ENCODE assay signal across 14 mouse cellular contexts in the genomic region with DNA sequence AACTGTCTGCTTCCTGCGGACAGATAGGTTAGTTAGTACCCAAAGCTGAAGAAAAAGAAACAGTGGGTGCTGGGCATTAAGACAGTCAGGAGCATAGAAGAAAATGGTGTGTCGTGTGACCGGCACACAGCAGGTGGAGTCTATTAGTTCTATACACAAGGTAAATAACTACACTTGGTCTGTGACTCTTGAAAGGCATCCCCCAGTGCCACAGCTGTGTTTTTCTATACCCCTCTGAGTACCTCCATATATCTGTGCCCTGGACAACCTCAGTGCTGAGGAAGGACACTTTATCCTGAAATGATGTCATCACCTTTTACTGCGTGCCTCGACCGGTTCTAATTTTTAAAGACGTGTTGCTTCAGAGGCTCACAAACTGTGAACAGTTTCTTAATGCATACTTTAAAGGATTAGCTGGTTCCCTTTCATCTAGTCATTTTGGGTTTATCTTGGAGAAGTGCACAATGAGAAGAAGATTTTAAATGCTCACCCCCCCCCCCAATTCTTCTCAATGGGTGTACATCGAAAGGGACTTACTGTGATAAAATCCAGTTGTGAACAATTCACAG.
DNase-seq lines count a peak whose midpoint lies in the region; ATAC-seq and TF ChIP-seq lines count a peak whose summit lies in the region.
"Had no signal": no experiment of that assay in that cellular context is flagged by ENCODE, and none has a peak within 500 bp of the region (broad histone marks: within the 10 kb centered on the region; RNA-seq: fewer than 3 reads in every experiment).

No protein-coding gene starts in this region.

- ATAC-seq in kidney, postnatal 0 days (replicated peaks; ENCODE audit: low FRiP score, low read depth) = no peak
- ATAC-seq in neural tube, embryonic 13.5 days (ENCODE audit: low read depth) = peak; percentile 83
- ATAC-seq: forebrain, embryonic 13.5 days; intestine, embryonic 15.5 days; lung, postnatal 0 days had no signal

- H3K9me3 ChIP-seq in kidney, postnatal 0 days (replicated peaks; ENCODE audit: low read length) = no peaks in the 10 kb centered on the region
- no peaks in the 10 kb centered on the region for H3K9me3 ChIP-seq in midbrain, embryonic 10.5 days (replicated peaks)
- H3K9me3 ChIP-seq in neural tube, embryonic 13.5 days = no peaks in the 10 kb centered on the region
- H3K9me3 ChIP-seq: forebrain, embryonic 13.5 days; intestine, embryonic 15.5 days had no signal

- no peaks in the 10 kb centered on the region for H3K36me3 ChIP-seq in kidney, postnatal 0 days (ENCODE audit: insufficient read depth, low read length)
- no peaks in the 10 kb centered on the region for H3K36me3 ChIP-seq in midbrain, embryonic 10.5 days
- H3K36me3 ChIP-seq in neural tube, embryonic 13.5 days = no peaks in the 10 kb centered on the region
- H3K36me3 ChIP-seq: intestine, embryonic 15.5 days had no signal

- H3K27me3 ChIP-seq in kidney, postnatal 0 days (ENCODE audit: insufficient read depth, low read length) = no peaks in the 10 kb centered on the region
- H3K27me3 ChIP-seq in midbrain, embryonic 10.5 days (ENCODE audit: low read depth, poor library complexity, severe bottlenecking) = peaks cover 33% of the 10 kb centered on the region
- H3K27me3 ChIP-seq in neural tube, embryonic 13.5 days = no peaks in the 10 kb centered on the region
- H3K27me3 ChIP-seq: intestine, embryonic 15.5 days had no signal

- H3K4me3 ChIP-seq in kidney, postnatal 0 days (replicated peaks; ENCODE audit: low read depth, low read length) = no peak overlapping the region
- peak overlapping the region; percentile 27 for H3K4me3 ChIP-seq in midbrain, embryonic 10.5 days
- no peak overlapping the region for H3K4me3 ChIP-seq in neural tube, embryonic 13.5 days
- H3K4me3 ChIP-seq: forebrain, embryonic 13.5 days; intestine, embryonic 15.5 days had no signal

- H3K27ac ChIP-seq in kidney, postnatal 0 days = no peak overlapping the region
- H3K27ac ChIP-seq in midbrain, embryonic 10.5 days (replicated peaks) = no peak overlapping the region
- no peak overlapping the region for H3K27ac ChIP-seq in neural tube, embryonic 13.5 days (replicated peaks)
- H3K27ac ChIP-seq: forebrain, embryonic 13.5 days; intestine, embryonic 15.5 days had no signal

- no peak for DNase-seq in kidney, postnatal 0 days (ENCODE audit: low spot score)
- no peak for DNase-seq in kidney, adult 8-10 months
- peak; percentile 61 for DNase-seq in fat pad, adult 2 months (ENCODE audit: extremely low read depth, low read depth, low spot score)
- peak; percentile 46 for DNase-seq in midbrain, embryonic 10.5 days (ENCODE audit: low spot score)
- no peak for DNase-seq in frontal cortex, adult 2 months (ENCODE audit: extremely low spot score in 1 of 2, low spot score in 1 of 2)
- no peak for DNase-seq in urinary bladder, adult 2 months (ENCODE audit: low spot score)
- no peak for DNase-seq in spleen, postnatal 4 days (ENCODE audit: low spot score in 2 of 2)
- DNase-seq: cerebellum, adult 9-11 months; gastrocnemius, postnatal 36 days had no signal

- no peak overlapping the region for H3K9ac ChIP-seq in kidney, postnatal 0 days (ENCODE audit: low read depth, low read length)
- no peak overlapping the region for H3K9ac ChIP-seq in neural tube, embryonic 13.5 days
- H3K9ac ChIP-seq: forebrain, embryonic 13.5 days; intestine, embryonic 15.5 days had no signal

- peak overlapping the region; percentile 38 for H3K4me2 ChIP-seq in kidney, postnatal 0 days (ENCODE audit: low read length)
- peak overlapping the region; percentile 33 for H3K4me2 ChIP-seq in neural tube, embryonic 13.5 days
- H3K4me2 ChIP-seq: forebrain, embryonic 13.5 days; intestine, embryonic 15.5 days; liver, embryonic 11.5 days had no signal

- no peak for TF ChIP-seq CTCF in kidney, postnatal 0 days (IDR thresholded peaks at IDR 0.05; ENCODE audit: low read depth)

- no peaks in the 10 kb centered on the region for H3K4me1 ChIP-seq in kidney, postnatal 0 days (replicated peaks; ENCODE audit: insufficient read depth, low read length)
- H3K4me1 ChIP-seq in midbrain, embryonic 10.5 days = peaks cover 27% of the 10 kb centered on the region
- H3K4me1 ChIP-seq in neural tube, embryonic 13.5 days (replicated peaks) = peaks cover 13% of the 10 kb centered on the region
- H3K4me1 ChIP-seq: intestine, embryonic 15.5 days had no signal

- WGBS in kidney, postnatal 0 days = 26% methylated on average over 8 of the region's 8 CpGs
- 23% methylated on average over 8 of the region's 8 CpGs for WGBS in midbrain, embryonic 10.5 days
- 10% methylated on average over 8 of the region's 8 CpGs for WGBS in neural tube, embryonic 13.5 days

Comparison
In these comparisons a context has a peak if more than half of its experiments do, and no peak if none do; other contexts are left out.
1. DNase-seq: peak in fat pad, adult 2 months (single experiment) and midbrain, embryonic 10.5 days (single experiment); none in kidney, postnatal 0 days (single experiment), kidney, adult 8-10 months (0 of 2), frontal cortex, adult 2 months (0 of 2), urinary bladder, adult 2 months (single experiment) and spleen, postnatal 4 days (0 of 2).